Mouse (Mus musculus) cerebellum, postnatal 4 days (tissue): ENCODE measurements at regions not wholly inside any gene's neighbourhood (a gene's known extent, or its start where the extent isn't known, plus 50 kb on each side); places are given as distances from the start of the nearest gene placed in this dataset.

Source experiments
- DNase-seq, 2 experiments: peaks; one replicate each; pipeline ENCODE4 v3.0.0; 2022; ENCODE audit warnings: low spot score in 2 of 2, mixed read lengths in 1 of 2

GRCm38 (mm10) chr3:38585509-38585908 is 100.9 kb upstream of the Ankrd50 start:
- DNase-seq, result no peak

DNA sequence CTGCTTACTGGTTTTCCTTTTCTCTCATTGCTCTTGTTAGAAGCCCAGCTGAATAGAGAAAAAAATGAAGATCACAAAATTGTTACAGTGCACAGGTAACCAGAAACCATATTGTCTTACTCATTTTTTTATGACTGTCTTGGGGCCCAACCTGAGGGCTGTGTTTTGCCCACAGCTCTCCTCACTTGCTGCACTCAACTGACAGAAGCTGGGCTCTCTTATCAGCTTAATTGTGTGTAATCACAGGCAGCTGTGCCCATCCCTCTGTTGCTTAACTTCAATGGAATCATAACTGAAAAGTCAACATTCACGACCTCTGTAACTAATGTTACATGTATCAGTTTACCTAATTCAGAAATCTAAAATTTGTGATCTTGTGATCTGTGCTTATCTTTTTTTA is 95.1 kb upstream of the Ankrd50 start:
- DNase-seq, result no peak

DNA sequence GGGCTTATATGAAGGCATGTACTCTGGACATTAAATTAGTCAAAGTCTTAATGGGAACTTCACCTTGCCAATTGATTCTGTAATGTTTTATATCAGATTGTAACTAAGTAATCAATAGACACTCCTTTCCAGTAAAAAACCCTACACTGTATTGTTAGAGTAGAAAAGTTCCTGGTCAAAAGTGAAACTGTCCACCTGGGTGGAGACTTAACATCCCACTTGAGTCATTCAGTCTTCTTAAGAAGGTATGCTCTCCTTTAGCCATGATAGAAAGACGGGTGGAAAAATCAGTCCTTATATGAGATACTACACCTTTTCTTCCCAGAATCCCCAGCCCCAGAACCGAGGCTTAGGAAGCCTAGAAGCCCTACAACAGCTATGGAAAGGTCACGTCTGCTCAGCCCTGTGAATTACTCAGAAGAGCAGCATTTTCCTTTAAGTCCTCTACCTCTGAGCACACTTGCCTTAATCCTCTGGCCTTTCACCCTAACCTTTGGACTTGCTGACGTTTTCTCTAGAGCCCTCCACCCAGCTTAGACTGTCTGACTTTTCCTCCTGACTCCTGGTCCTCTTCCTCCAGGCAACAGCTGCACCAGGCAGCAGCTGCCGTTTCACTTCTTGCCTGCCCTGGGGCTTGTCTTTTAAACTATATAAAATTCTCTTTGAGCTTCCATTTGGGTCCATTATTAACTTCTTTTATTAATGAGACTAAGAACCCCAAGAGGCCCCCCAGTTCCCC is 93.4 kb upstream of the Ankrd50 start:
- no peak for DNase-seq

DNA sequence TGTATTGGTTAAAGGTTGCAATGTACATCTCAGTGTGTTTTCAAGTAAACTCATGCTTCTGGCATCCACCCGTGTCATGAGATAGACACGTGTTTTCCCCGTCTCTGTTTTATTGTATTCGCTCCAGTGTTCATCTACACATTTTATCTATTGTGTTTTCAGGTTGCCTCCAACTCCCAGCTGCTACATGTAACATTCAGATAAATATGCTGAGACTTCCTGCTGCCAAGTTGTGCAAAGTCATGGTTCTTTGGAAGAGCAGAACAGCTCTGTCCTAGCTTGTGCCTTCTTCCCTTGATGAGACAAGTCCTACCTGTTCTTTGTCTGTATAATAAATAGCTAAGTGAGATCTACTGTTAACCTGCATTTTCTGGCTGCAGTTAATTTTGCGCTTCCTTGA is 89.0 kb upstream of the Ankrd50 start:
- no peak for DNase-seq

DNA sequence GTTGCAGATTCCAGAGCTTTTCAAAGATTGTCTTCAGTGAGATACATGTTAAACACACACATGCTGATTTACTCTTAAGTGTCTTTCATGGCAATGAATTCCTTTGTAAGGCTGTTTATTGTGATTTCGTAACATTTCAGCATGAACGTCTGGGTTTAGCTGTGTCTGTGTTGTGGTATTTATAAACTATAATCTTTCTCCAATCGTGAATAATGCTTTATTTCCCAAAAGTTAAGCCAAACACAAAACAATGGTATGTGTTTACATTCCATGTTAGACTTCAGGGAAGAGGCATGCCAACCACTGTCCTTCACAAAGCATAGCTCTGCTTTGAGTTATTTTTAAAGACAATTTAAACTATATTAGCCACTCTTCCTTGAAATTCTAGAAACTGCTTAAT is 87.5 kb upstream of the Ankrd50 start:
- DNase-seq, result no peak

DNA sequence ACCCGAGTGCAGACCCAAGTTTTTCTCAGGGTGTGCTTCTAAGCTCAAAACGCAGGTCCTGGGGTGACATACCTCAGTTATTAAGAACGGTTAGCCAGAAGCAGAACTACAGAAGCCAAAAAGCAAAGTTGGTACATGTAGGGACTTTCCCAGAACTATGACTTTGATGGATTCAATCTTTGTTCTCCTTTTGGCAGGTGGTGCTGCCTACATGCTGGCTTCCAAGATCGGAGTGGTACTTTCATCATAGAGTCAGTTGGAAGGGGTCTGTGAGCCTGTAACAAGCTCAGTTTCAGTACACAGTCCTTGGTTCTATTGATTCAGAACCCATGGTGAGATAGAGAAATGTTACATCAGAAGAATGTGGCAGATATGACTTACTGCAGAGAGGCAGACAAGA is 86.6 kb upstream of the Ankrd50 start:
- DNase-seq, result no peak

DNA sequence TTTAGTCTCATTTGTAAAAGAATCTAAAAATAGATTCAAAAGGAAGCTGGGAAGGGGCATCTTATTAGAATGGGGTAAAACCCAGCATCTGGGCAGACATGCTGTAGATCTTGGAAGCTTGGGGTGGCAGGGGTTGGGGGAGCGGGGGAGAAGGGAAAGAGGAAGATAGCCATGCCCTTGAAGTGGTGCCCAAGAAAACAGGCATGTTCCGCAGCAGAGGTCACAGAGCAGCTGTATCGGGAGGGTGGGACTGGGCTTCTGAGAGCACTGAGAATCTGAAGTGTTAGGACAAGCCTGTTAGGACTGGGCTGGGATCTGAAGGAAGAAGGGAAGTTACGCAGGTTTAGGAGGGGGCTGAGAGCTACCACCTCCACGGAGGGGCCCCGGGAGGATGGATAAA is 84.4 kb upstream of the Ankrd50 start:
- no peak for DNase-seq

DNA sequence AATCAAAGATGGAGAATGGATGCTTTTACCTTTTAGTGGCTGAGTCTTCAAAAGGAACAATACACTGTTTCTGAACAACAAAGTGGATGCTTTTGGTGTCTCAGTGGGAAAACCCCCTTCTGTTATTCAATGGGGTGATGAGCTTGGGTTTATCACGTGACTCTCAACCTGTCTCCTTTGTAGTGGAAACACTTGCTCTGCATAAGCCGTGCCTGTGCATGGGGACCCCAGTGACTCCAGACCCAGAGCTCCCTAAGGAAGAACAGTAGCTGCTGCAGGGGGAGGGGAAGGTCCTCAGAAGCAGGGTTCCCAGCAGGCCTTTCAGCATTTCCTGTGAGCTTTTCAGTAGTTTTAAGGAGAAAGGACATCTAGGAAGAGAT is 83.9 kb upstream of the Ankrd50 start:
- DNase-seq, result no peak

- no peak for DNase-seq
Observed at GRCm38 (mm10) chr3:38567946-38568595, 83.4 kb upstream of the Ankrd50 start.

- no peak for DNase-seq
Observed at GRCm38 (mm10) chr3:38566576-38566975, 81.9 kb upstream of the Ankrd50 start.

DNA sequence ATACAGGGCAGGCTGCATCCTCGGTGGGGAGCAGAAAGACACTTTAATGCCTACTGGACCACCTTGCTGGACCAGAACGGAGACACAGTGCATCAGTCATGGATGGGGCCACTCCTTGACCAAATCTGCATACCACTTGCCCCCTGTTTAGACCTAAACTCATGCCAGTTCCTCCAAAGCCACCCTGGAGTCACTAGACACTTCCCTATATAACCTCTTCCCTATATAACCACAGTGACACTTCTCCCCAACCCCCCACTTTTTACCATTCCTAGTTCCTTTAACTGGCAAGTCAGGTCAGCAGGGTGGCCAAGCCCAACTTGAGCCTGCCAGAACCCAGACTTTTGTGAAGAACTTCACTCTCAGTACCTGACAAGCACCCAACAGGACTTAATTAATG is 80.2 kb upstream of the Ankrd50 start:
- DNase-seq, result no peak

- DNase-seq, result no peak
Observed at GRCm38 (mm10) chr3:38564364-38564763, 79.7 kb upstream of the Ankrd50 start.

DNA sequence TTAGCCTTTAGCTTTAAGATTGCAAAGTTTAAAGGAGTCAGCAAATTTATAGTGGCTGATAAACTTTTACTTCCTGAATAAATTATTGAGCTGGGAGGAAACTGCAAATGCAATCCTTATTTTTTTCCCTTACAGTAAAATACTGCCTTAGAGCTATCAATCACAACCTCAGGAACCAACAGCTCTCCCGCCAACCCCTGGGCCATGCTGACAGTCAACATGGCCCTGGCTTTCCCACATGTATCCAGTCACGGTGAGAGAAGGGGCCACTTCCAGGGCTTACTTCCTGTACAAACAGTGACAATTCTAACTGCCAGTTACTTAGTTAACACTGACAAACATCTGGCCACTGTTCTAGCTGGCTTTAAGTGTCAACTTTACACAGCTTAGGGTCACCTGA is 76.5 kb upstream of the Ankrd50 start:
- DNase-seq, result no peak

- no peak for DNase-seq
Observed at GRCm38 (mm10) chr3:38555939-38556338, 71.3 kb upstream of the Ankrd50 start.

- DNase-seq, result no peak
Observed at GRCm38 (mm10) chr3:38553470-38554043, 68.9 kb upstream of the Ankrd50 start.

- DNase-seq, result no peak
Observed at GRCm38 (mm10) chr3:38547032-38547431, 62.4 kb upstream of the Ankrd50 start.

DNA sequence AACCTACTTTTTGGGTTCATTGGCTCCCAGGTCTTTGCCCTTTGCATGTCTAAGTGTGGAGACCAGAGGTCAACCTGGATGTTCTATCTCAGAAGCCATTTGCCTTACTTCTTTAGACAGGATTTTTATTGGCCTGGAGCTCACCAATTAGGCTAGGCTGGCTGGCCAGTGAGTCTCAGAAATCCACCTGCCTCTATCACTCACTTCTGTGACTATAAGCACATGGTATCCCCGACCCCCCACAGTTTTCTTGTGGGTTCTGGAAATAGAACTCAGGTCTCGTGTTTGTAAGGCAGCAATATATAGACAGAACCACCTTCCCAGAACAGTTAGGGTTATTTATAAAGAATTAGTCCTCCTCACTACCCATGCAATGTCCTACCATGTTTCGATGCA is 60.9 kb upstream of the Ankrd50 start:
- no peak for DNase-seq

DNA sequence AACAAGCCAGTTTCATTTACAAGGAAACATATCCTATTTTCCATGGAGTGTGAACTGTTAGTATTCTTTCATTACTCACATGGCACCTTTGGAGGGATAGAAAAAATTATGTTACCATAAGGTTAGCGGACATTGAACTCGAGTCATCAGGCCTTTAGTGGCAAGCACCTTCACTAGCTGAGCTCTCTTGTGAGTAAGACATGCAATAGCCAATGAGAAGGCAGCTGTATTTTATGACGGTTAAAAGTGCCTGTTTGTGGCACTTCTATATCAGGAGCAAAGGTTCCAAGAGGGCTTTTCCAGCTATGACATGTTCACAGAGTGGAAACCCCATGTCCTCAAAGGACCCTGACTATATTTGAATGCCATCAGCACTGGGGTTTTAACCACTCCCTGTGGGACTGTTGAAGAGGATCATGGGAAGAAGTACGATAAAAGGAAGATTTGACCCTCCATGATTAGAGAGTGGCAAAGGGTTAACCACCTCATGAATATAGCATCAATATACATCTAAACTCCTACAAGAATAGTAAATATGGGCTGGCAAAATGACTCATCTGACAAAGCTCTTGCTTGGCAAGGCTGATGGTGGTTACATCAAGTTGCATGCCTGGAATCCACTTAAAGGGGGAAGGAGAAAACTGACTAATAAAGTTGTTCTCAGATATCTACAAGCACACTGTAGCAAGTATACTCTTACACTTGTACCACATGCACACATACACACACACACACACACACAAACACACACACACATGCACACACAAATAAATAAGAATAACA is 60.3 kb upstream of the Ankrd50 start:
- no peak for DNase-seq

DNA sequence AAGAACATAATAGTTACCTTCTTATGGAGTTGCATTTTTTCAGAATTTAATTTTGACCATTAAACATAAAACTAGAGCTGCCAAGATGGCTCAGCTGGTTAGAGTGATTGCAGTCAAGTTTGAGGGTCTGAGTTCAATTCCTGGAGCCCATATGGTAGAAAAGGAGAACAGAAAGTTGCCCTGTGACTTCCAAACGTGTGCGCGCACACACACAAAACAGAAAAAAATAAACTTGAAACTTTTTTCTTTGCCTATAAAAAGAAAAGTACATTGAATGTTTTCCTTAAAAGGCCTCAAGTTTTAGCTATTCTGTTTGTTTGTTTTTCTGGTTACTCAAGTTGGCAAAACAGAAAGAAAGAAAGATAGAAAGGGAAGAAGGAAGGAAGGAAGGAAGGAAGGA is 59.2 kb upstream of the Ankrd50 start:
- DNase-seq, result no peak

GRCm38 (mm10) chr3:38541296-38541695 is 56.7 kb upstream of the Ankrd50 start:
- no peak for DNase-seq

DNA sequence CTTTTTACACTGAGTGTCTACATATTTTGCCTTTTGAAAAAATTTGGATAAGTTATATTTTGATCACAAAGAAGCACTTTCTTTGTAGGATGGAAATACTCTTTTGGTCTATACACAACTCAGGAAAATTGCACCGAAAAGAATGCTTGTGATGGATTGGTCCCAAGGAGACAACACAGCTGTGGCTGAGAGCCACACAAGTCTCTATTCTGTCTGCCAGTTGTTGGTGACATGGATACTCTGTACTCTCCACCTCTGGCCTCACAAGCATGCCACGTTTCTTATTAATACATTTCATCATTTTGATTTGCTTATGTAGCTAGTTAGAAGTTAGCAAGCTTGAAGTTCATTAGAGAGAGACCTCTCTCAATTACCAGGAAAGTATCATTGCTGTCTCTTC is 53.7 kb upstream of the Ankrd50 start:
- no peak for DNase-seq

DNA sequence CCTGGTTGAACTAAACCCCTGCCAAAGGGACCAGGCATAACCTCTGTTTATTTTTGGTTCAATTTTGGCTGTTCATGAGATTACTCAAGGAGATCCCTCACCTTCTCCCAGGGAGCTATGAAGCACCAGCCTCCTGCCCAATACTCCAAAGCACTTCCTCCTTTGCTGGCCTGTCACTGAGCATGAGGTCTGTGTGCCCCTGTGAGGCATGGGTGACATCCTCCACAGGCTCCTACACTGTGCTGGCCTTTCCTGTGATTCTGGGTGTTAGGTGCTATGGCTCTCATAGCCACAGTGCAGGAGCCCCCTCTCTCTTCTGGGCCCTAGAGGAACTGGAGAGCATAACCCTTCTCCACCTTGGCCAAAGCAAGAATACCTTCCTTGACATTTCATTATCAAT is 53.1 kb upstream of the Ankrd50 start:
- DNase-seq, result no peak
